Comparison of ENCODE assay signal across 22 mouse cellular contexts in genomic region chr2:114157345-114157744, GRCm38 (mm10). TPM values are rescaled to one million over a fixed set of nuclear protein-coding genes. Genes with fewer than 3 reads are reported as not detected.
DNase-seq lines count a peak whose midpoint lies in the region; ATAC-seq and TF ChIP-seq lines count a peak whose summit lies in the region.
"Had no signal": no experiment of that assay in that cellular context is flagged by ENCODE, and none has a peak within 500 bp of the region (broad histone marks: within the 10 kb centered on the region; RNA-seq: fewer than 3 reads in every experiment).

No protein-coding gene starts in this region.

- TF ChIP-seq CTCF in liver, postnatal 0 days (IDR thresholded peaks at IDR 0.05; ENCODE audit: low read depth): no peak

- no peak overlapping the region for H3K9ac ChIP-seq in liver, postnatal 0 days (replicated peaks)
- H3K9ac ChIP-seq in liver, embryonic 13.5 days: no peak overlapping the region
- H3K9ac ChIP-seq: forebrain, embryonic 13.5 days; forebrain, postnatal 0 days; heart, embryonic 12.5 days had no signal

- H3K4me1 ChIP-seq in liver, postnatal 0 days (ENCODE audit: insufficient read depth): no peaks in the 10 kb centered on the region
- peaks cover 14% of the 10 kb centered on the region for H3K4me1 ChIP-seq in liver, embryonic 13.5 days (replicated peaks)
- H3K4me1 ChIP-seq: embryonic facial prominence, embryonic 10.5 days; forebrain, embryonic 13.5 days; heart, embryonic 12.5 days had no signal

- TF ChIP-seq EP300 in liver, postnatal 0 days (IDR thresholded peaks at IDR 0.05; ENCODE audit: low read depth): no peak

- H3K27me3 ChIP-seq in liver, postnatal 0 days (ENCODE audit: insufficient read depth, low read length): no peaks in the 10 kb centered on the region
- no peaks in the 10 kb centered on the region for H3K27me3 ChIP-seq in liver, embryonic 13.5 days
- H3K27me3 ChIP-seq: forebrain, embryonic 13.5 days; heart, embryonic 12.5 days had no signal

- no peak overlapping the region for H3K27ac ChIP-seq in liver, postnatal 0 days (ENCODE audit: low read depth)
- H3K27ac ChIP-seq in liver, embryonic 13.5 days: peak overlapping the region; percentile 25
- H3K27ac ChIP-seq: embryonic facial prominence, embryonic 10.5 days; forebrain, embryonic 13.5 days had no signal

- H3K4me2 ChIP-seq in liver, postnatal 0 days (ENCODE audit: low read depth, low read length): no peak overlapping the region
- no peak overlapping the region for H3K4me2 ChIP-seq in liver, embryonic 13.5 days
- H3K4me2 ChIP-seq: forebrain, embryonic 13.5 days; heart, embryonic 12.5 days had no signal

- no peaks in the 10 kb centered on the region for H3K9me3 ChIP-seq in liver, postnatal 0 days (ENCODE audit: low read length)
- no peaks in the 10 kb centered on the region for H3K9me3 ChIP-seq in liver, embryonic 13.5 days (replicated peaks)
- H3K9me3 ChIP-seq: embryonic facial prominence, embryonic 10.5 days; forebrain, embryonic 13.5 days; heart, embryonic 12.5 days had no signal

- intact Hi-C loops in gastrocnemius, postnatal 36 days (cut with DNase I): no loop called here

- H3K4me3 ChIP-seq in liver, postnatal 0 days (ENCODE audit: low read depth, low read length): no peak overlapping the region
- H3K4me3 ChIP-seq in liver, embryonic 13.5 days (replicated peaks): no peak overlapping the region
- H3K4me3 ChIP-seq: embryonic facial prominence, embryonic 10.5 days; forebrain, embryonic 13.5 days; heart, embryonic 12.5 days had no signal

- WGBS in liver, postnatal 0 days (ENCODE audit: insufficient replicate concordance): 40% methylated on average over 4 of the region's 4 CpGs
- WGBS in liver, embryonic 13.5 days (ENCODE audit: insufficient replicate concordance): 35% methylated on average over 4 of the region's 4 CpGs

- H3K36me3 ChIP-seq in liver, postnatal 0 days (replicated peaks; ENCODE audit: insufficient read depth, low read length): peaks cover 62% of the 10 kb centered on the region
- peaks cover 75% of the 10 kb centered on the region for H3K36me3 ChIP-seq in liver, embryonic 13.5 days

- ATAC-seq in liver, postnatal 0 days: no peak
- ATAC-seq in liver, embryonic 13.5 days (ENCODE audit: low read depth): peak; percentile 65
- peak; percentile 65 for ATAC-seq in megakaryocyte progenitor cell, adult 5-6 weeks (replicated peaks; ENCODE audit: poor library complexity)
- ATAC-seq: CD4-positive, CD25-positive, alpha-beta regulatory T cell, adult 4 months; forebrain, embryonic 13.5 days; forebrain, postnatal 0 days; hindbrain, embryonic 16.5 days; inflammation-experienced regulatory T-cells, adult 6 months had no signal

- DNase-seq in liver: peak; percentile 29
- DNase-seq in liver, postnatal 0 days: no peak
- DNase-seq in liver, embryonic 13.5 days: peak; percentile 20
- DNase-seq in spleen, postnatal 4 days (ENCODE audit: low spot score in 2 of 2): no peak
- DNase-seq in MN1 (ENCODE audit: low spot score): no peak
- no peak for DNase-seq in gastrocnemius, postnatal 36 days
- DNase-seq: adrenal gland, adult 8-10 months; adrenal gland, postnatal 36 days; B cell, adult 2 months; cerebellum, adult 11 months; cerebellum, adult 8-10 months; cerebellum, postnatal 25 days; forebrain, postnatal 0 days; gastrocnemius, postnatal 14 days; heart, postnatal 36 days had no signal

RNA-seq across cellular contexts. Expression of gene Aqr, which starts 29.5 kb away (rescaled TPM):
- polyA plus RNA-seq in liver, postnatal 0 days (2015; fragmentation: Nextera tagmentation; extraction: Ambion mirVana): 14.2 and 15.0 TPM in 2 replicates
- polyA plus RNA-seq in liver, embryonic 13.5 days (2015; fragmentation: Nextera tagmentation; extraction: Ambion mirVana): 24.9 and 30.1 TPM in 2 replicates
- total RNA-seq in megakaryocyte progenitor cell, adult 5-6 weeks (2015): 54.3 and 62.2 TPM in 2 replicates
- total RNA-seq in megakaryocyte progenitor cell, adult 5-6 weeks (2017): 39.5 and 56.5 TPM in 2 replicates
- 10 to 100 TPM in 1 of 2 experiments, 1 to 10 TPM in 1; 8.8 to 11.0 TPM for total RNA-seq in gastrocnemius, postnatal 36 days (2021)

RNA-seq across cellular contexts. Expression of gene Zfp770, which starts 43.9 kb away (rescaled TPM):
- 1.6 and 1.7 TPM in 2 replicates for polyA plus RNA-seq in liver, postnatal 0 days (2015; fragmentation: Nextera tagmentation; extraction: Ambion mirVana)
- 1.8 and 1.9 TPM in 2 replicates for polyA plus RNA-seq in liver, embryonic 13.5 days (2015; fragmentation: Nextera tagmentation; extraction: Ambion mirVana)
- 19.4 and 20.2 TPM in 2 replicates for total RNA-seq in megakaryocyte progenitor cell, adult 5-6 weeks (2015)
- 7.9 and 8.8 TPM in 2 replicates for total RNA-seq in megakaryocyte progenitor cell, adult 5-6 weeks (2017)
- total RNA-seq in gastrocnemius, postnatal 36 days (2021): 10 to 100 TPM; 16.8 to 23.3 TPM

Comparison
In these comparisons a context has a peak if more than half of its experiments do, and no peak if none do; other contexts are left out.
1. DNase-seq: peak in liver (single experiment) and liver, embryonic 13.5 days (single experiment); none in liver, postnatal 0 days (single experiment), spleen, postnatal 4 days (0 of 2), MN1 (single experiment) and gastrocnemius, postnatal 36 days (0 of 2).